Mouse (Mus musculus): ENCODE results near the gene Olfr1380. TPM values are rescaled to one million over a fixed set of nuclear protein-coding genes. Genes with fewer than 3 reads are reported as not detected.

The Olfr1380 gene
- not detected for total RNA-seq (2023)

GRCm38 (mm10) chr11:49556578-49556977 is at the start of gene Olfr1380:
Gene Olfr1380 (plus strand): TSS chr11:49556878.

GRCm38 (mm10) chr11:49519348-49519747 is 37.3 kb upstream of the Olfr1380 start, which contains the start of gene Olfr1383:
Gene Olfr1383 (plus strand): TSS chr11:49519648.

GRCm38 (mm10) chr11:49527947-49528346 is 28.7 kb upstream of the Olfr1380 start, which contains the start of gene Olfr1382:
Gene Olfr1382 (plus strand): TSS chr11:49528247.

GRCm38 (mm10) chr11:49543149-49543548 is 13.5 kb upstream of the Olfr1380 start, which contains the start of gene Olfr1381:
Gene Olfr1381 (plus strand): TSS chr11:49543449.

GRCm38 (mm10) chr11:49608938-49609867 is 52.5 kb downstream of the Olfr1380 start, which contains the start of gene Flt4:
Gene Flt4 (plus strand): TSS chr11:49609263.

Other genes with a start within 250 kb of the Olfr1380 start
- not detected for gene Olfr1391, start 234.1 kb upstream of the Olfr1380 start, total RNA-seq (2023)
- gene Olfr1390, start 221.7 kb upstream of the Olfr1380 start, total RNA-seq (2023), result not detected
- not detected for gene Olfr1389, start 133.8 kb upstream of the Olfr1380 start, total RNA-seq (2023)
- gene Olfr1388, start 120.3 kb upstream of the Olfr1380 start, total RNA-seq (2023), result under 1 TPM; 0.52 to 0.74 TPM
- gene Olfr1387, start 101.5 kb upstream of the Olfr1380 start, total RNA-seq (2023), result not detected
- not detected for gene Olfr1386, start 91.8 kb upstream of the Olfr1380 start, total RNA-seq (2023)
- not detected for gene Olfr1385, start 67.8 kb upstream of the Olfr1380 start, total RNA-seq (2023)
- not detected for gene Olfr1384, start 50.2 kb upstream of the Olfr1380 start, total RNA-seq (2023)
- gene Olfr1383, start 37.2 kb upstream of the Olfr1380 start, total RNA-seq (2023), result not detected
- gene Olfr1382, start 28.6 kb upstream of the Olfr1380 start, total RNA-seq (2023), result not detected
- gene Olfr1381, start 13.4 kb upstream of the Olfr1380 start, total RNA-seq (2023), result not detected
- not detected for gene Flt4, start 52.4 kb downstream of the Olfr1380 start, total RNA-seq (2023)
- gene Scgb3a1, start 106.7 kb downstream of the Olfr1380 start, total RNA-seq (2023), result not detected
- 10 to 100 TPM; 86.4 to 88.8 TPM for gene Cnot6, start 155.8 kb downstream of the Olfr1380 start, total RNA-seq (2023)
- not detected for gene Gfpt2, start 237.3 kb downstream of the Olfr1380 start, total RNA-seq (2023)